ENCODE assay signal across 13 mouse cellular contexts in the genomic region with DNA sequence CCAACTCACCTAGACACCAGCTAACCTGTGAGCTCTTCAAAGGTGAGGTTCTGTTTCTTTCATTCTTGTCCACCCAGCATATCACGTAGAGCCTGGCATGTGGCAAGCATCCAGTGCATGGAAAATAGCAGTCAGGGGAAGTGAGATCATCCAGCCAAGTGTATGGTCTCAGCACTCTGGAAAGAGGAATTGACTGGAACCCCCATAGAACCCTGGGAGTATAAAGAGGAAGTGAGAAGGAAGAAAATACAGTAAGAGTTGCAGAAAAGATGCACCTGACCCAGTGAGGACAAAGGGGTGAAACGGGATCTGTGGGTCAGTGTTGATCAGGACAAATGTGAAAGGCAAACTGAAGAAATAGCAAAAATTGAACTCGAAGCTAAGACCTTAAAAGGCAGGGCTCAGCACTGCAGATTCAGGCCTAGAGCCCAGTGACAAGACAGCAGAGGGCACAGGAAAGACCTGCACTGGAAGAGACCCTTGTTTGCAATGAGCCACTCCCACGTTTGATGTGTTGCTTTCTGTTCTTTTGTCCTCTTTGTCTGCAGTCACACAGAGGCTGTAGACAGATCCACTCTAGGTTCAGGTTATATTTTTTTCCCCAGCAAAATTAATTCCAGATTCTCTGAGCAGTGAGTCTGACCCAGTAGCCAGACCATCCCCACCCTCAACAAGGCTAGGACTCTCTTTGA.
DNase-seq lines count a peak whose midpoint lies in the region; ATAC-seq and TF ChIP-seq lines count a peak whose summit lies in the region.
"Had no signal": no experiment of that assay in that cellular context is flagged by ENCODE, and none has a peak within 500 bp of the region (broad histone marks: within the 10 kb centered on the region; RNA-seq: fewer than 3 reads in every experiment).

No protein-coding gene starts in this region.

- no peak for TF ChIP-seq CTCF in G1E (IDR thresholded peaks at IDR 0.05; ENCODE audit: low read depth, low read length)

- 23% methylated on average over 4 of the region's 4 CpGs for WGBS in liver, embryonic 16.5 days (ENCODE audit: insufficient replicate concordance)
- WGBS in liver, embryonic 12.5 days (ENCODE audit: insufficient replicate concordance) = 32% methylated on average over 4 of the region's 4 CpGs

- no peak overlapping the region for H3K4me2 ChIP-seq in liver, embryonic 16.5 days (ENCODE audit: low read depth, low read length)
- no peak overlapping the region for H3K4me2 ChIP-seq in liver, embryonic 12.5 days
- H3K4me2 ChIP-seq: forebrain, embryonic 13.5 days; heart, embryonic 13.5 days; neural tube, embryonic 12.5 days had no signal

- no peak overlapping the region for H3K9ac ChIP-seq in liver, embryonic 16.5 days (ENCODE audit: low read depth, low read length)
- H3K9ac ChIP-seq in liver, embryonic 12.5 days = no peak overlapping the region
- H3K9ac ChIP-seq: forebrain, embryonic 13.5 days; heart, embryonic 13.5 days; neural tube, embryonic 12.5 days had no signal

- peak; percentile 16; the same call in 1 of the 2 replicates for ATAC-seq in liver, embryonic 16.5 days (ENCODE audit: low read depth)
- ATAC-seq in liver, embryonic 12.5 days = no peak
- no peak for ATAC-seq in G1E (ENCODE audit: extremely low read depth, insufficient number of reproducible peaks, low FRiP score, poor library complexity, severe bottlenecking)
- ATAC-seq in common myeloid progenitor, adult 5-6 weeks (replicated peaks; ENCODE audit: low read depth, poor library complexity, severe bottlenecking) = peak; percentile 85
- ATAC-seq in megakaryocyte progenitor cell, adult 5-6 weeks (replicated peaks; ENCODE audit: poor library complexity) = peak; percentile 94
- ATAC-seq: forebrain, embryonic 13.5 days had no signal

- H3K4me1 ChIP-seq in liver, embryonic 16.5 days (ENCODE audit: control insufficient read depth, low read depth, low read length) = no peaks in the 10 kb centered on the region
- no peaks in the 10 kb centered on the region for H3K4me1 ChIP-seq in liver, embryonic 12.5 days
- peaks cover 13% of the 10 kb centered on the region for H3K4me1 ChIP-seq in G1E (ENCODE audit: insufficient read depth, low read depth, low read length)
- H3K4me1 ChIP-seq: neural tube, embryonic 12.5 days had no signal

- no peak overlapping the region for H3K27ac ChIP-seq in liver, embryonic 16.5 days (ENCODE audit: low read length)
- H3K27ac ChIP-seq in liver, embryonic 12.5 days = no peak overlapping the region
- H3K27ac ChIP-seq: forebrain, embryonic 13.5 days; heart, embryonic 13.5 days; neural tube, embryonic 12.5 days had no signal

- peak; percentile 4 for DNase-seq in G1E (ENCODE audit: low spot score)
- DNase-seq in MN1 (ENCODE audit: low spot score) = no peak
- no peak for DNase-seq in urinary bladder, postnatal 4 days (ENCODE audit: low spot score in 2 of 2)
- DNase-seq: adrenal gland, postnatal 36 days; kidney, adult 18-20 months; thymus, adult 18-20 months had no signal

- H3K4me3 ChIP-seq in liver, embryonic 16.5 days (ENCODE audit: low read depth, low read length) = no peak overlapping the region
- H3K4me3 ChIP-seq in liver, embryonic 12.5 days = no peak overlapping the region
- H3K4me3 ChIP-seq in G1E (ENCODE audit: low read depth, low read length) = no peak overlapping the region
- H3K4me3 ChIP-seq: forebrain, embryonic 13.5 days; heart, embryonic 13.5 days; neural tube, embryonic 12.5 days had no signal

- no peaks in the 10 kb centered on the region for H3K36me3 ChIP-seq in liver, embryonic 16.5 days (ENCODE audit: control insufficient read depth, insufficient read depth)
- no peaks in the 10 kb centered on the region for H3K36me3 ChIP-seq in liver, embryonic 12.5 days
- no peaks in the 10 kb centered on the region for H3K36me3 ChIP-seq in G1E (replicated peaks)
- H3K36me3 ChIP-seq: heart, embryonic 13.5 days; neural tube, embryonic 12.5 days had no signal

- H3K27me3 ChIP-seq in liver, embryonic 16.5 days (ENCODE audit: control insufficient read depth, insufficient read depth, low read depth, low read length) = no peaks in the 10 kb centered on the region
- H3K27me3 ChIP-seq in liver, embryonic 12.5 days (replicated peaks) = no peaks in the 10 kb centered on the region
- H3K27me3 ChIP-seq in G1E (ENCODE audit: insufficient read depth, low read length) = no peaks in the 10 kb centered on the region
- H3K27me3 ChIP-seq: forebrain, embryonic 13.5 days; heart, embryonic 13.5 days; neural tube, embryonic 12.5 days had no signal

- no peaks in the 10 kb centered on the region for H3K9me3 ChIP-seq in liver, embryonic 16.5 days (replicated peaks; ENCODE audit: control insufficient read depth, low read length)
- H3K9me3 ChIP-seq in liver, embryonic 12.5 days (replicated peaks) = no peaks in the 10 kb centered on the region
- no peaks in the 10 kb centered on the region for H3K9me3 ChIP-seq in G1E (replicated peaks)
- H3K9me3 ChIP-seq: forebrain, embryonic 13.5 days; heart, embryonic 13.5 days; neural tube, embryonic 12.5 days had no signal

Comparison
In these comparisons a context has a peak if more than half of its experiments do, and no peak if none do; other contexts are left out.
1. ATAC-seq: peak in liver, embryonic 16.5 days (single experiment), common myeloid progenitor, adult 5-6 weeks (single experiment) and megakaryocyte progenitor cell, adult 5-6 weeks (single experiment); none in liver, embryonic 12.5 days (single experiment) and G1E (single experiment).